In the genomic region with DNA sequence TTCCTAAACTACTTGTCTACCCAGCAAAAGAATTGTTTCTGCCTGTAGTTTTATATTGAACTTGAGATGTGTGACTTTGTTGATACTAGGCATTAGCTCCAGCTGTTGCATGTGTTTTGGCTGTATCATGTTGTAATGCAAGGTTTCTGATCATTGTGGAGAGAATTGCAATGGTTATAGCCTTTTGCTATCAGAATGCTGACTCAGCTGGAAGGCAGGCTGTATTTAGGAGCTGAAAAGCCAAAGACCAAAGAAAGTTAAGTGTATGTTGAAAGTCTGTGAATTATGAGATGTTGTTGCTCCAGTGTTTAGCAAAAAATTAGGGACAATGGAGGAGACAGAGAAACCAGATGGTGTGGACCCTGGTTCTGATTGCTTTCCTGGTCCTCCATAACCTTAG, we compare ENCODE assay signal across 19 mouse cellular contexts.
DNase-seq lines count a peak whose midpoint lies in the region; TF ChIP-seq lines count a peak whose summit lies in the region.
"Had no signal": no experiment of that assay in that cellular context is flagged by ENCODE, and none has a peak within 500 bp of the region (broad histone marks: within the 10 kb centered on the region; RNA-seq: fewer than 3 reads in every experiment).

No protein-coding gene starts in this region.

- TF ChIP-seq POLR2A in MEL (IDR thresholded peaks at IDR 0.05; ENCODE audit: control insufficient read depth in 1 of 2, insufficient read depth in 1 of 2, low read depth in 1 of 2, low read length in 2 of 2, poor library complexity in 1 of 2), result no peak

- no peaks in the 10 kb centered on the region for H3K79me2 ChIP-seq in MEL (ENCODE audit: control insufficient read depth, insufficient read depth, low read length, poor library complexity)

- TF ChIP-seq RAD21 in MEL (IDR thresholded peaks at IDR 0.05; ENCODE audit: low read depth, low read length), result no peak

- H3K9ac ChIP-seq in ES-E14 (ENCODE audit: insufficient read depth, low read depth, low read length, poor library complexity, severe bottlenecking), result no peak overlapping the region
- H3K9ac ChIP-seq in MEL (ENCODE audit: control insufficient read depth, low read depth, low read length, poor library complexity, severe bottlenecking), result no peak overlapping the region

- no peak for TF ChIP-seq CTCF in MEL (IDR thresholded peaks at IDR 0.05 in 2 of 3, conservative IDR thresholded peaks at IDR 0.05 in 1 of 3; ENCODE audit: control insufficient read depth in 1 of 3, insufficient read depth in 1 of 3, low read depth in 2 of 3, low read length in 3 of 3, poor library complexity in 1 of 3, severe bottlenecking in 1 of 3)

- H3K4me3 ChIP-seq in ES-E14 (ENCODE audit: insufficient read depth in 1 of 2, low read depth in 1 of 2, low read length in 2 of 2, poor library complexity in 1 of 2, severe bottlenecking in 1 of 2), result no peak overlapping the region
- no peak overlapping the region for H3K4me3 ChIP-seq in MEL (ENCODE audit: control insufficient read depth in 1 of 2, insufficient read depth in 1 of 2, low read depth in 2 of 2, low read length in 2 of 2)

- H3K4me1 ChIP-seq in ES-E14 (ENCODE audit: control insufficient read depth in 2 of 2, insufficient read depth in 2 of 2, low read length in 2 of 2, poor library complexity in 1 of 2) (no peaks in the 10 kb centered on the region), MEL (ENCODE audit: control insufficient read depth in 1 of 2, insufficient read depth in 2 of 2, low read length in 2 of 2) (no peaks in the 10 kb centered on the region)

- H3K9me3 ChIP-seq in ES-E14 (ENCODE audit: control insufficient read depth, insufficient read depth, low read depth, low read length), result no peaks in the 10 kb centered on the region
- H3K9me3 ChIP-seq in MEL (replicated peaks; ENCODE audit: insufficient read depth, low read length), result no peaks in the 10 kb centered on the region

- no peak for TF ChIP-seq EP300 in MEL (IDR thresholded peaks at IDR 0.05; ENCODE audit: low read depth in 1 of 2, low read length in 2 of 2)

- H3K27ac ChIP-seq in ES-E14 (ENCODE audit: insufficient read depth, low read depth, low read length, poor library complexity, severe bottlenecking) (no peak overlapping the region), MEL (ENCODE audit: control insufficient read depth, low read depth, low read length) (no peak overlapping the region)

- H3K27me3 ChIP-seq in MEL (ENCODE audit: control insufficient read depth in 1 of 2, insufficient read depth in 2 of 2, low read length in 2 of 2), result no peaks in the 10 kb centered on the region
- H3K27me3 ChIP-seq: CH12.LX, Patski had no signal

- H3K36me3 ChIP-seq in ES-E14 (ENCODE audit: control insufficient read depth, insufficient read depth, low read length, poor library complexity, severe bottlenecking), result no peaks in the 10 kb centered on the region
- no peaks in the 10 kb centered on the region for H3K36me3 ChIP-seq in MEL (ENCODE audit: control insufficient read depth in 1 of 2, insufficient read depth in 2 of 2, low read length in 2 of 2)
- H3K36me3 ChIP-seq: G1E had no signal

- DNase-seq in ES-E14 (ENCODE audit: low read depth, low spot score) (no peak), MEL (ENCODE audit: low read depth, low spot score) (no peak)
- no peak for DNase-seq in cerebellum, postnatal 4 days (ENCODE audit: low spot score in 2 of 2)
- no peak for DNase-seq in lung, postnatal 14 days
- DNase-seq: adrenal gland, adult 2 months; adrenal gland, adult 8-10 months; adrenal gland, postnatal 10 days; adrenal gland, postnatal 14 days; adrenal gland, postnatal 25 days; adrenal gland, postnatal 36 days; B cell, adult 2 months; cerebellum, adult 11 months; cerebellum, adult 11-12 months; cerebellum, adult 18-20 months; cerebellum, adult 2 months; cerebellum, adult 8-10 months had no signal

- in situ Hi-C loops in ES-E14 (cut with MboI; ENCODE audit: low sequenced_read_pairs in 2 of 2, unreplicated experiment in 2 of 2), result no loop called here

TF ChIP-seq in ES-E14, 5 proteins besides CTCF, POLR2A, EP300 and RAD21:
- TF ChIP-seq MAFK (IDR thresholded peaks at IDR 0.05; ENCODE audit: insufficient read depth, low read depth, low read length) (peak; percentile 95), HCFC1 (IDR thresholded peaks at IDR 0.05; ENCODE audit: borderline replicate concordance, insufficient read depth, low read length) (no peak)

TF ChIP-seq in MEL, 35 proteins besides CTCF, POLR2A, EP300 and RAD21:
- TF ChIP-seq NRF1 (IDR thresholded peaks at IDR 0.05; ENCODE audit: insufficient read depth, low read depth, low read length, poor library complexity, severe bottlenecking), result no peak
- no peak for TF ChIP-seq CHD2 (IDR thresholded peaks at IDR 0.05; ENCODE audit: low read length)
- no peak for TF ChIP-seq KAT2A (conservative IDR thresholded peaks at IDR 0.05; ENCODE audit: low read depth, low read length)
- no peak for TF ChIP-seq ETS1 (IDR thresholded peaks at IDR 0.05; ENCODE audit: low read depth, low read length)
- peak; percentile 66 for TF ChIP-seq MAFK (IDR thresholded peaks at IDR 0.05; ENCODE audit: borderline replicate concordance, low read depth, low read length)
